Mouse (Mus musculus) ovary, postnatal 14 days (tissue): ENCODE data around the gene Utrn.
A peak's percentile ranks its signal among the peaks of the same experiment; 100 is the strongest.

Experiments used
- DNase-seq: peaks from one replicate; pipeline ENCODE4 v3.0.0; 2022; ENCODE audit warnings: low spot score

Utrn gene

DNA sequence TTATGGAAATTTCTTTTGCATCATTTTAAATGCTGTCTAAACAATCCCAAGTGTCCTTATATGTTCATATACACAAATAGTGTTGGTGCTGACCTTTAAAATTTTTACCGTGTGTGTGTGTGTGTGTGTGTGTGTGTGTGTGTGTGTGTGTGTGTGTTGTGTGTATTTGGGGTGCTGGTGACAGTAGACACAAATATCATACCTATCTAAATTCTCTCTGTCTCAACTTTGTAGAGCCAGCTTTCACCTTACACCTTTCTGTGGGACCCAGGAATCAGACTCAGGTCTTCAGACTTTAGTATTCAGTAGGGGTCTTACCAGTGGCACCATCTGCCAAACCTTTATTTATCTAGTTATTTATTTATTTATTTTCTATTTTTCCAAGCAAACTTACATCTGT is 681 bp upstream of the Utrn start:
- DNase-seq = no peak

DNA sequence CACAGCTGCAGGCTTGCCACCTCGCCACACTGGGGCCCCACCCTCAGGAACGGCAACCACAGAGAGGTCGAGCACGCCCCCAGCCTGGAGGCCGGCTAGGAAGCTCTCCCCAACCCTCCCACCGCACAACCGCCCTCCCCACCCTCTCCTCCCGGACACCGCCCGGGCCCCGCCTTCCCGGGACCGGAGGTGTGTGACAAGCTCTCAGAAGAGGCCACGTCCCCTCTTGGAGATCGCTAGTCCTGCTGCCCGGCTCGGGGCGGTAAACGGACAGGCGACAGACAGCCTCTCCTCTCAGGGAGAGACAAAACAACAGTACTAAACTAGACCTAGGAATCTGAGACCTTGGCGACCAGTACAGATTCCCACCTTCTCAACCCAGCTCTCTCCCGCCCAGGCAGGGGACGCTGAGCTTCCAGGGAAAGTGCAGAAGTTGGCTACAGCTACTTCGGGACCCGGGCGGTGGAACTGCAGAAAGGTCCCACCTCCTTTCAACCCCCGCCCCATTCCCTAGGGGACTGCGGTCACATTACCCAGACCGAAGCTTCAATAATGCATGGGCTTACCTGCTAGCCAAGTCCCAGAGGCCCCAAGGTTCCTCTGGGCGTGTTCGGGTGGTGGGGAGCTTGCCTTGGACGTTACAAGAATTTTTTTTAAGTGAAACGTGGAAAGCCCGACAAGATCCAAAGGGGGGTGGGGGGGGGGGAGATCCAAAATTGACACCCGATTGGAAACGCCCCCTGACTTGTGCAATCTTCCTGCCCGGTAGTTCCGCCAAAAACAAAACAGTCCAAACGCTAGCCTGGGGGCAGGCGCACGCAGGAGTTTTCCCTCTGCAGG is 756 bp downstream of the Utrn start:
- peak; percentile 41 for DNase-seq

DNA sequence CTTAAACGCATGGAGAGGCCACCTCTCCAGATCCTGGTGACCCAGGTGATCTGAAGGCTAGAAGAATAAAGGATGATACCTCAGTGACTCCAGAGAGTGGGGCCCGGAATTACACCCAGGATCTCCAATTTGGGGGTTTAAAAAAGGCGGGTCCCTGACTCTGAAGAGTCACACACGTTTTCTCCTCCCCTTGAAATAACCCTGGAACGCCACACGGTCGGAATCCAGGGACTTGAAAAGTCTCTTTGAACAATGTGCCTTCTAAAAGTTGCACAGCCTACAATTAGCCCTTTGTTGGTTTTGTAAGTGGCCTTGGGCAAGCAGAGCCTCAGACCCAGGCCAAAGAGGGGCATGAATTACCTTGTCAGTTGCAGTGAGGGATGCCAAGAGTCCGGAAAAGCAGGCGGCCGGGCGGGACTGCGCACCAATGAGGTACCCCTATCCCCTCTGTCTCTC is 1.4 kb downstream of the Utrn start:
- DNase-seq = no peak

DNA sequence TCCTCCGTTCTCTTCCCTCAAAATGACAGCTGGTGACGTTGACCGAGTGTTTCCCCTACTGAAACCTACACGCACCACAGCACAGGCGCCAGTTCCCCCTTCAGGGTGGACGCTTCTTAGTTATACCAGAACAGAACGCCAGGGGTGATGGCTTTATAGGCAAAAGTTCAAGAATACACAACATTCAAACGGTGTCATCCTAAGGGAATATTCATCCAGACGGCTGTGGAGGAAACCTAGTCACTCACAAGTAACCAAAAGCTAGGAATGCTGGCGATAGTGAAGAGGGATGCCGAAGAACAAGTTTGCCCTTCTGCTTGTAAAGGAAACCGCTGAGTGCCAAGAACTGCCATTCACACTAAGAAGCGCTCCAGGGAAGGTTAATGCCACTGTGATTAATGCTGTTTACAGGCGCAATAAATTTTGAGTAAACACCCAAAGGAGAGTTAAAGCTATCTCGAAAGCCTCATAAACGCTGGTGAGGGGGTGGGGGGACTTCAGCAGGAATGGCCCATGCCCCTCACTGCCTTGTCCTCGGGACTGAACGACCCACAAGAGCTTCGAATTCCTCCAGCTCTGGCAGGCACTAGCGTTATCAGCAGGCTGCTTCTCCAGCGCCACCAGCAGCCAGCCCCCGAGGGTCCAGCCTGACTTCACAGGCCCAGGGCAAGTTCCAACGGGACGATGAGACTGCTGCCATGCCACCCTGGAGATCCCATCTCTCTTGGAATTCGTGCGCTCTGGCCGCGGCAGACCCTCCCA is 2.0 kb downstream of the Utrn start:
- DNase-seq = peak; percentile 9

DNA sequence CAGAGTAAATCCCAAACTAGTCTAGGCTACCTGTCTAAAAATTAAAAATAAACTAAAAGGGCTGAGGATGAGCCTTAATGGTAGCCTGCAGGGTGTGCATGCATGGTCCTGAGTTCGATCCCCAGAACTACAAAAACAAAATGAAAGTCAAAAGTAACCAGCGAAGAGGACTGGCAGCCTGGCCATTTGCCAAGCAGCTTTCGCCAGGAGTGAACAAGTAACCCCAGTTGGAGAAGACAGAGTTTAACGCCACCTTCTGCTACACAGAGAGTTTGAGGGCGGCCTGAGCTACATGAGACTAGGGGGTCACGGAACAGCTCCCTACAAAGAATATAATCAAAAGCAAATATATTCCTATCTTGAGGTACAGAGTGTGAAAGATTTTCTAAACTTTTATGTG is 4.0 kb downstream of the Utrn start:
- DNase-seq = no peak

DNA sequence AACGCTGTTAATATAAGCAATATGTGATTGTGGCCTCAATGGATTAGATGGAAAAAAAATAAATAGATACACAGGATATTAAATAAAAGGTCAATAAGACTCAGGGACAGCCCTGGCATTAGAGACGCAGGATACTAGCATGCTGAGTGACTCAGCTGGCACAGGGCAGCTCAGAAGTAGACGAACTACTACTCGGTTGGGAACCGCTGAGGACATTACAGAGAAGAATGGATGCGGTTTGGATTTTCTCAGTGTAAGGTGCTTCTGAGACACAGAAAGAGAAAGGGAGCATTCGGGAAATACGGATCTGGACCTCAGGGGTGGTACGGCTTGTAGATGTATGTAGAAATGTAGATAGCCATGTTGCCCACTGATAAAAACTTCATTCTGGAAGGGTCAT is 5.6 kb downstream of the Utrn start:
- DNase-seq = no peak

DNA sequence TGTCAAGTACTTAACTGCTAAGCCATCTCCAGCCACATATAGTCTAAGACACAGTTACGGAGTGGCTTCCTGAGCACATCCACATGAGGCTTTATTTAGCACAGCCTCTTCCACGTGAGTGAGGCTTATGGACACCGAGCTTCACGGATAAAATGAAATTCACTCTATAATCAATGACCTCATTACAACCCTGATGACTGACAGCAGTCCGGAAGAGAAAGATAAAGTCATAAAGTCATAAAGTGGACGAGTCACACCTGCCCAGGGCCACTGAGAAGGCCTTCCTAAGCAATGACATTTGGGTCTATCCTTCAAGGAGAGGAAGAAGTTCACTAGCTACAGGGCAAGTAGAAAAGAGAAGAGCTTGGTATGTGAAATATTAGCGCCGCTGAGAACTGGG is 7.1 kb downstream of the Utrn start:
- no peak for DNase-seq

DNA sequence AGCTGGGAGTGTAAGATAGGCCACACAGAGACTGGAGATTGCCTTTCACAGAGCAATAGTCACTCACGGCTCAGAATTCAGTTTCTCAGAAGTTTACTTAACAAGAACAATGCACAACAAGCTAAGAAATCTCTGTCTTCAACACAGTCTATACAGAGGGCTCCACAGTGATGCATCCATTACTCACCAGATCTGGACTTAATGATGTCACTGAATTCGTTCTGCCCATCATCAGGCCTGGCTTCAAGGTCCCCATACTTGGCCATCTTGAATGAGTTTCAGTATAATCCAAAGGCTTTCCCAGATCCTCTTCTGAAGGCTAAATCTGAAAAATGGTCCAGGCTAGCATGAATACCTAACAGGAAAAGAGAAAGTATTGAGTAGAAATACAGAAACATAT is 7.8 kb downstream of the Utrn start:
- DNase-seq = no peak

DNA sequence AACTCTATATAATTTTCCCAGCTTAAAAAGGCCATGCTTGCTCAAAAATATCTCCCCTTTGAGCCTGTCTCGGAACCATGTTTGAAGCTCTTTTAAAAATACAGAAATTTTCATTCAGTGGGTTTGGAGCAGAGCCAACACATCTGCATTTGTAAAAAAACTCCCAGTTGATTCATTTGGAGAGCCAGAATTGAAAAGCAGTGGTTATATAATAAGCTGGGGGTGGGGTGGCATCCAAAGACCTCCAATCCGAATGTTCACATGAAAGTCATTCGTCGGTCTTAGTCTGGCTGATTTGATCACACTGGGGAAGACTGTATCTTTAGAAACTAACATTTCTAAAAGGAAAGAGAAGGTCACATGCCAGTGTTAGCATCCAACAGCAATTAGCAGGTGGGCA is 8.4 kb downstream of the Utrn start:
- DNase-seq = no peak

DNA sequence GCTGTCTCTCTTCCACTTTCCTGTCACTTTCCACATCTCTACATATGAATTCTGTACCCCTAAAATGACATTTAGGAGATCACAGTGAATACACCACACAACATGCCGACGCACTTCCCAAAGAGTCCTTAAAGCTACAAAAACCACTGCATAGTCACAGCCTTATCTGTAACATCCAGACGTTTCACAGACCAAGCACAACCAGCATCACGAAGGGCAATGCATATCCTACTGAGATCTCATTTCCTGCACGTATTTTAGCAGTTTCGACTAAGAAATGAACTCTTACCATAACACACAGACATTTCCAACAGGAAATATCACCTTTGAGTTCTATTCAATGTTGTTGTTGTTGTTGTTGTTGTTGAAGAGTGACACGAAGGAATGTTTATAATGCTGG is 8.8 kb downstream of the Utrn start:
- no peak for DNase-seq

DNA sequence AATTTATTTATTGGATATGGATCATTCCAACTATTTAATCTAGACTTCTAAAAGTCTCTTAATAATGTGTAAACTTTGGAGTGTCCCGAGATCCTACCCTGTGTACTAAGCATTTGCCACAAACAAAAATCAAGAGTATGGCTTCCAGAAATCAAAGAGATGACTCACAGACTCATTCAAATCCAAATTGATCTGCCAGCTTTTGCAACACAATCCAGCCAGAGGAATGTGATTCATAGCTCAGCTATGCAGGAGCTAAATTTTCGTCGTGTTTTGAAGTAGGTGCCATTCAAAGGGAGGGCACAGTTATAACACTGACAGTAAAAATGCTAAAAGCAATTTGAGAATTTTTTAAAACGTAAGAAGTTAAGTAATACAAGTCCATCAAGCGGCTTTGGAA is 11.1 kb downstream of the Utrn start:
- DNase-seq = no peak

DNA sequence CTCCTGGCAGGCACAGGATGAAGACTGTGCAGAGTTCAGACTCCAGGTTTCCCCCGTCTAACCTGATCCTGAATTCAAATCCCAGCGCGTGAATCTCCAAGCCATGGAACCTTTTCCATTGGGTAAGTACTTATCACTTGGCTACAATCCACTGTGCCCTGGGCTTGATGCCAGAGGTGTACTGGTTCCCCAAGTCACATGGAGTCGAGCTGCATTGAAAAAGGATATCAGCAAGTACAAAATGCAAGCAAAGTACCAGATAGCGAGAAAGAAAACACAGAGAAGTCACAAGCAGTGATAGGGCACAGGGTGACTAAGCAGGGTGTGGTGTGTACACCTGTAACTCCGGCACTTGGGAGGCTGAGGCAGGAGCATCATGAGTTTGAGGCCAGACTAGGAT is 14.9 kb downstream of the Utrn start:
- DNase-seq = no peak

DNA sequence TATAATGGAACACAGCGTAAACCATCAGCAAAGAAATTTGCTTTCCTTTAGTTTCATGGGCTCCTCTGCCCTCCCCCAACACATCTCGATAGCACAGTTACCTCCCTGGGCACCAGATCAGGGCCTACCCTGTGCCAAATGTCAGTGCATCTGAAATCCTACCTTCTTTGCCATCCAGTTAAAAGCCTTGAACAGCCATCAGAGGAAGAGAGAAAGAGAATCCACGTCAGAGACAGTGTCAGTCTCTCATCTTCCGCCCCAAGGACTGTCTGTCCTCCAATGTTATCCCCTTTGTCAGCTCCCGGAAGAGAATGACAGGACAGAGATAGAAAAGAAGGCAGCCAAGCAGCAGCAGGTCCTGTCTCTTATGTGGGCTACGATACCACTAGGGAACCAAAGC is 15.4 kb downstream of the Utrn start:
- DNase-seq = no peak

DNA sequence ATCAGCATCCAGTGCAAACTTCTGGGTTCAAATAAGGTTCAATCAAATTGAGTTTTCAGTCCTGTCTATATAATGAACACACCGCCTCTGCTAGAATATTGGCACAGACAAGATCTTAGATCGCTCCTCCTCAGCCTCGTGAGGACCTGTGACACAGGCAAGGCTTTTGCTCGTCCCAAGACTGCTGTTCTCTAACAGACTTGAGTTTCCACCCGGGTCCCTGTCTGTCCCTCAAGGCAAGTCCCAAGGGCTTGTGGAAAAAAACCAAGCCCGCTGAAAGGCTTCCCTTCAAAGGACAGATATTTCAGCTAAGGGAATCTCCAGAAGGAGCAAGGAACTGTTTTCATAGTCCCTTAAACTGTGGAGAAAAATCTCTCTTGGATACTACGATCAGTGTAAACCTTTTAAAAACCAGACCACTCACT is 16.0 kb downstream of the Utrn start:
- DNase-seq = no peak

DNA sequence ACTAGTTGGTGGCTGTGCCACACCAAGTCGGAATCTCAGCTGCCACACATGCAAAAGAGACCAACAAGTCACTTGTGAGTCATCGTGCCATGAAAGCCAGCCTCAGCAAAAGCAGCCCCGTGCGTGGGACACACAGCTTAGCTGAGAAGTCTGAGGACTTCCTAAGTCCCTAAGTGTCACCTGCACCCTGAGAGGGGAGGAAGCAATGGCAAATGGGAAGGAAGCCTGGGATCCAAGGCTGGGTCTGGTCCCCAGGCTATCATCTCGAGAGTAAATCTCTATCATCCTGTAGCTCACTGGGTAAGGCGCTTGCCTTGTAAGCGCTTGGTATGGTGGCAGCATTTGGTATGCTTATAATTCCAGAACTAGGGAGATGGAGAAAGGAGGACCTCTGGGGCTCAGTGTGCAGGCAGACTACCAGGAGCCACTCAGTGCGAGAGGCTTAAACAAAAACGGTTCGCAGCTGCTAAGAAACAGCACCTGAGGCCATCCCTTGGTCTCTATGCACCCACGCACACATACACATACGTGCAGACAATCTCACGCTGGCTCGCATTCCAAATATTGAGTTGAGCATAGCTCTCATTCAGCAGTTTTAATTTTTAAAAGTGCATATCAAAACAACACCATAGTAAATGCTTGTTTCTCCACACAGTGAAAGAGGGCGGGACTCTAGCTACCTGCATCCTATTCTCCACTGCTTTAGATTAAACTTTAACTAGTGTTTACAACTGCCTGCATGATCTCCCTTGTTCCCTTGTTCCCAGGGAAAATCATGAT is 16.6 kb downstream of the Utrn start:
- DNase-seq = no peak

DNA sequence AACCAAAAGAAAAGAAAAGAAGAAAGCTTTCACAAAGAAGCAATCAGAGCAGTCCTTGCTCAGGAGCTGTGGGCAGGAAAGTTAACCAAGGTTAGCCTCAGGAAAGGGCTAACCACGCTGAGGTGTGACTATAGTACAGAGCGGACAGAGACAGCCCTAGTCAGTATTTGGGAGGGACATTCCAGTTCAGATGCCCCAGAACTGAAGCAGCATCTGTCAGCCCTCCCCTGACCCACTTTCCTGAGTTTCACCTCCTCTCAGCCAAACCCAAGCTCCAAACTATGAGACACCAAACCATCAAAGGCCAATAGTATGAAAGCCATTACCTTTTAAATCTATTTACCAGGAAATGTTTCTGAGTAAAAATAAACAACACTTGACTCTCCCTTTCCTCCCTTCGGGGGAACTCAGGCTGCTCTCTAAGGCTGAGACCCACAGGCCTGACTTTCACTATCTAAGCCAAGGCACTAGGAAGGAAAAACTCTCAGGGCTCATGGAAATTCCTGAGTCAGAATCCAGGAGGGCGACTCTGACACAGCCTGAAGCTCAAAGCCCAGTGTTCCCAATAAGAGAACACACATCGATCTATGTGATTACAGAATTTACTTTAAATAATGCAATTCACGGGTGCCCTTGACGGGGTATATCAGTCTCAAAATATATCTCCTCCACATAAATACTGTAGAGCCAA is 18.2 kb downstream of the Utrn start:
- DNase-seq = no peak

DNA sequence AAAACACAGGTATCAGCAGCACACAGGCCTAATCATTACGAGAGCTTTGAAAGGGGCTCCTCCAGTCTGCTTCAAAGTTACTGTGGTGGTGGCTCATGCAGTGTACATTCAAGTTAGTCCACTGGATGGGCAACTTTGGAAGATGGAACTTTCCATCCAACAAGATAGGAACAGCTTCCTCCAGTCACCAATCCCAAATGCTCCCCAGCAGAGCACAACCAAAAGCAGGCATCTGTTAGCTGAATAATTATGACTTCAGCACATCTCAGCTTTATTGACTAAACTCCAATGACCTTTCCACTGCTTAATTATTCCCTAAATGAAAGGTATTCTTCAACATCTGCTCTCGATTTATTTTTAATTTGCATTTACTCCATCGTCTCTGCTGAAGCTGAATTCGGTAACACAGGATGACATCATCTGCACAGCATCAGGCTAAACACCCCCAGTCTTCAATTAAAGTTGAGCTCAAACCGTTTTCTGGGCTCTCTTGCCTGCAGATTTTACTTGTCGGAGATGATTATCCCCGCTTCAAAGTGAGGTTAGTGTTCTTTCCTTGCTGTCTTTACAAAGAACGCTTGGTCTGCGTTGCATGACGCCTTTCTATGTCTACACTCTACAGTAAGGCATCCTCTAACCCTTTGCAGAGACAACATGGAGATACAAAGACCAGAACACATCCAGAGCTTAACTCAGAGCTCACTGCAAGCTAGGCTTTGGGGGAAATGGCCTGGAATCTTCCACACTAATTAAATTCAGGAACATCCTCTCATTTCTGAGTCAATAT is 20.6 kb downstream of the Utrn start:
- DNase-seq = no peak

DNA sequence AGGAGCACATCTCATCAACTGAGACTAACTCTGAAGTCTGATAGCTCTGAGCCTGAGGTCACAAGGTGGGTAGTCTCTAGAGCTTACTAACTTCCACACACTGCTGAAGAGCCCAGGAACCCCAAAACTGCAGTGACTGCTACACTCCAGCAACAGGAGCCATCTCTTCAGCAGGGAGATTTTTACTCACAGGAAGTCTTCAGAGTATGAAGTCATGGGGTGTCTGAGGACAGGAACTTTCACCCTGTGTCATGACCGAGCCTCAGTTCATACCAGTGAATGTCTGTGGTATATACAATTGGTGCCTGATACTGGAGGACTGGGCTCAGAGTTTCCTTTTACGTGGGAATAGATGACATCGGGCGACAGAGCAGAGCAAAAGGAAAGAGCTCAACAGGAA is 26.6 kb downstream of the Utrn start:
- DNase-seq = no peak

DNA sequence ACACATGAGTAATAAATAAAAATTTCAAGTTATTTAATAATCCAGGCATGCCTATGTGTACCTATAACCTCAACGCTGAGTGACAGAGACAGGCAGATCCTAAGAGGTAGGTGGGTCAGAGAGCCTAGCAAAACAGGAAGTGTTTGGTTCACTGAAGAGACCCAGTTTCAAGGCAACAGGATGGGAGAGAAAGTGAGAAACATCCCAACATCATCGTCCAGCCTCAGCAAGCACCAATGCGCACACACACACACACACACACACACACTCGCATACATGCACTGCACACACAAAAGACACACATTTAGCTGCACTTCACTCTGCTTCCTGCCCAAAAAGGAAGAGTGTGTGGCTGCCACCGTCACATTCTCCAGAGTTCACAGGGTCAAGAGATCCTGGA is 27.7 kb downstream of the Utrn start:
- DNase-seq = no peak

DNA sequence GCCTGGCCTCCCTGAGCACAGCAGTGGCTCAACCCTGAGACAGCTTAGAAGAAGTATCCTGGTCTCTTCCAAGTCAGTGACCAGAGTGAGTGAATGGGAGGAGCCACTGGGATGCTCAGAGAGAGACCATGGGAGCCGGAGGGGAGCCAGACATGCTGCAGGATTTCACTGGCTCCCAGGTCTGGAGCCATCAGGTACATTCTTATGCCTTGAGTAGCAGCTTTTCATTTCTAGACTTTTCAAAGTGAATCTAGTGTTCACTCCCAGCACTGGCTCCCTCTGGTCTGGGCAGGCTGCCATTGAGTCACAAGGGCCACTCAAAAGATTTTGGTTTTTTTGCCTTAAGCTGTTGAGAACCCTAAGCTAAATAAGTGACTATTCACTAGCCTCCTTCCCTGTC is 31.5 kb downstream of the Utrn start:
- no peak for DNase-seq

DNA sequence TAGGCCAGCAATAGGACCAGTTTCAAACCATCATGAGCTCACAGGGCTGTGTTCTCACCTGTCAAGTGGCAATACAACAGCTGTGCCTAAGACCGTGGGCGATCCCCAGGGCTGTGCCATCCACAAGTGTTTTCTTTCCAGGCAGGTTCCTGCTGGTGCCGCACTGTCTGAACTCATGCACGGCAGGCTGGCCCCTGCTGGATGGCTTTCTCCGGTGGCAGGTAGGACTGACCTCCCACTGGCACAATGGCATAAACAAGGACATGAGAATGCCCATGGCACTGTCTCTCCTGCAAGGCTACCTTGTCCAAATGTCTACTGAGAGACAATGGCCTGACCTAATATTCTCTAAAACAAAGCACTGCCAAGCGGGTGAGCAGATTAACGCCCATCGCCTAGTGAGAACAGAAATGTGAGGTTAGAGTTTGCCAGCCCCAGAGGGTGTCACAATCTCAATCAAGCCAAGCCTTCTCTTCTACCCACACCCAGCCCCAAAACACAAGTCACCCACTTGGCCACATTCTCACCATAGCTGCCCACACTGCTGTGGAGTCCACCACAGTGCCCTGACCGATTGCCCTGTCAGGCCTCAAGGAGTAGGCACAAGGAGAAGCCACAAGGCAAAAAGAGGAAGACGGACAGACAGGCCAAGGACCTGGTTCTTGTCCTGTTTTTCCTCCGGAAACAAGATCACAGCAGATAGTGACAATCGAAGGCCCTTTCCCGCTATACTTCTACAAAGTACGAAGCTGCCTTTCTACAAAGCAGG is 32.9 kb downstream of the Utrn start:
- DNase-seq = no peak
